In the genomic region with DNA sequence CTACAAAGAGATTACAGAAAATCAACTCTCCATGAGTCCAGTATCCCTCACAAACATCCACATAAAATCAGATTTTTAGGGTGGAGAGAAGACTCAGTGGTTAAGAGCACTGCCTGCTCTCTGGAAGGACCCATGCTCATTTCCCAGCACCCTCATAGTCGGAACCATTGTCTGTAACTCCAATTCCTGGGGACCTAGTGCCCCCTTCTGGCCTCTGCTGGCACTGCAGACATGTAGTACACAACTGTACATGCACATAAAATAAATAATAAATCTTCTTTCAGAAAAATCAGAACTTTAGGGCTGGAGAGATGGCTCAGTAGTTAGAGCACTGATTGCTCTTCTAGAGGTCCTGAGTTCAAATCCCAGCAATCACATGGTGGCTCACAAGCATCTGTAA, we compare ENCODE assay signal across 23 mouse cellular contexts. TPM values are rescaled to one million over a fixed set of nuclear protein-coding genes. Genes with fewer than 3 reads are reported as not detected.
A peak's percentile ranks its signal among the peaks of the same experiment; 100 is the strongest.
DNase-seq lines count a peak whose midpoint lies in the region; ATAC-seq and TF ChIP-seq lines count a peak whose summit lies in the region.
"Had no signal": no experiment of that assay in that cellular context is flagged by ENCODE, and none has a peak within 500 bp of the region (broad histone marks: within the 10 kb centered on the region; RNA-seq: fewer than 3 reads in every experiment).

No protein-coding gene starts in this region.

- TF ChIP-seq POLR2A in liver, adult 2 months (IDR thresholded peaks at IDR 0.05; ENCODE audit: extremely low read depth, insufficient read depth, low read length), result no peak

- no peaks in the 10 kb centered on the region for H3K79me2 ChIP-seq in liver, adult 2 months (ENCODE audit: control insufficient read depth, insufficient read depth, low read length)

- peak; percentile 37 for DNase-seq in CD4-positive, CD25-positive, alpha-beta regulatory T cell, adult 2 months (ENCODE audit: low read depth, low spot score)
- DNase-seq in liver, adult 2 months (ENCODE audit: extremely low read depth, low read depth, low spot score), result no peak
- no peak for DNase-seq in liver
- DNase-seq in A20 (ENCODE audit: low read depth, low spot score), result peak; percentile 16
- peak; percentile 58 for DNase-seq in R1 (ENCODE audit: low read depth, low spot score)
- DNase-seq in adipocyte (ENCODE audit: low spot score), result no peak
- DNase-seq: cerebellum, adult 11 months; thymus, postnatal 36 days had no signal

- no peak overlapping the region for H3K27ac ChIP-seq in liver, adult 2 months (replicated peaks; ENCODE audit: insufficient read depth, low read depth, low read length)
- H3K27ac ChIP-seq in forebrain, embryonic 15.5 days (replicated peaks), result no peak overlapping the region
- H3K27ac ChIP-seq: embryonic facial prominence, embryonic 13.5 days; forebrain, embryonic 10.5 days; heart, embryonic 13.5 days; kidney, embryonic 15.5 days; liver, embryonic 15.5 days; neural tube, embryonic 12.5 days had no signal

- no peaks in the 10 kb centered on the region for H3K4me1 ChIP-seq in liver, adult 2 months (ENCODE audit: control insufficient read depth, insufficient read depth, low read length)
- H3K4me1 ChIP-seq in forebrain, embryonic 15.5 days, result peaks cover 11% of the 10 kb centered on the region
- H3K4me1 ChIP-seq: liver, embryonic 15.5 days had no signal

- no peak for ATAC-seq in CD4-positive, CD25-positive, alpha-beta regulatory T cell, adult 4 months
- no peak for ATAC-seq in forebrain, embryonic 15.5 days (replicated peaks)
- ATAC-seq: midbrain, embryonic 16.5 days had no signal

- H3K9me3 ChIP-seq in forebrain, embryonic 15.5 days, result no peaks in the 10 kb centered on the region
- H3K9me3 ChIP-seq: liver, embryonic 15.5 days; neural tube, embryonic 12.5 days had no signal

- H3K4me3 ChIP-seq in liver, adult 2 months (ENCODE audit: insufficient read depth, low read depth, low read length), result no peak overlapping the region
- H3K4me3 ChIP-seq in forebrain, embryonic 15.5 days, result no peak overlapping the region
- H3K4me3 ChIP-seq: embryonic facial prominence, embryonic 13.5 days; forebrain, embryonic 10.5 days; heart, embryonic 13.5 days; kidney, embryonic 15.5 days; liver, embryonic 15.5 days; neural tube, embryonic 12.5 days had no signal

- WGBS in liver, adult 2 months, result 100% methylated on average over 1 of the region's 1 CpGs
- WGBS in forebrain, embryonic 15.5 days, result 100% methylated on average over 1 of the region's 1 CpGs

- H3K9ac ChIP-seq in liver, adult 2 months (ENCODE audit: low read depth, low read length), result no peak overlapping the region
- H3K9ac ChIP-seq in forebrain, embryonic 15.5 days (replicated peaks), result no peak overlapping the region
- H3K9ac ChIP-seq: embryonic facial prominence, embryonic 13.5 days; heart, embryonic 13.5 days; kidney, embryonic 15.5 days; liver, embryonic 15.5 days; neural tube, embryonic 12.5 days had no signal

- no peaks in the 10 kb centered on the region for H3K36me3 ChIP-seq in liver, adult 2 months (ENCODE audit: control insufficient read depth, insufficient read depth, low read length)
- H3K36me3 ChIP-seq in forebrain, embryonic 15.5 days, result no peaks in the 10 kb centered on the region
- H3K36me3 ChIP-seq: embryonic facial prominence, embryonic 13.5 days; heart, embryonic 13.5 days; kidney, embryonic 15.5 days; liver, embryonic 15.5 days; neural tube, embryonic 12.5 days had no signal

- no peak overlapping the region for H3K4me2 ChIP-seq in forebrain, embryonic 15.5 days (replicated peaks)
- H3K4me2 ChIP-seq: embryonic facial prominence, embryonic 13.5 days; heart, embryonic 13.5 days; kidney, embryonic 15.5 days; liver, embryonic 15.5 days; neural tube, embryonic 12.5 days had no signal

- H3K27me3 ChIP-seq in liver, adult 2 months (ENCODE audit: control insufficient read depth, insufficient read depth, low read length), result no peaks in the 10 kb centered on the region
- H3K27me3 ChIP-seq in forebrain, embryonic 15.5 days, result no peaks in the 10 kb centered on the region
- H3K27me3 ChIP-seq: kidney, embryonic 15.5 days had no signal

- peak; percentile 47; the same call in 1 of the 2 replicates for TF ChIP-seq CTCF in liver, adult 2 months (IDR thresholded peaks at IDR 0.05; ENCODE audit: low read depth, low read length)

RNA-seq across cellular contexts. Expression of a gene that starts 58.0 kb away (rescaled TPM):
- polyA plus RNA-seq in CD4-positive, CD25-positive, alpha-beta regulatory T cell, adult 4 months (2017; shearing (Covaris generic)), result not detected
- total RNA-seq in liver, adult 2 months (2014; rRNA removed), result 137 and 158 TPM in 2 replicates
- 263 and 285 TPM in 2 replicates for polyA plus RNA-seq in liver, adult 2 months (2012; rRNA removed)
- not detected in 2 replicates for polyA plus RNA-seq in forebrain, embryonic 15.5 days (2015; fragmentation: Nextera tagmentation; extraction: Ambion mirVana)
- total RNA-seq: common myeloid progenitor, adult 5-6 weeks; hematopoietic stem cell, adult 5-6 weeks; left cerebral cortex, postnatal 25 days; megakaryocyte progenitor cell, adult 5-6 weeks had no signal
- polyA plus RNA-seq: embryonic facial prominence, embryonic 13.5 days; forebrain, embryonic 10.5 days; frontal cortex, adult 2 months; heart, embryonic 13.5 days; midbrain, embryonic 16.5 days; neural tube, embryonic 12.5 days; stomach, embryonic 14.5 days had no signal

Comparison
In these comparisons a context has a peak if more than half of its experiments do, and no peak if none do; other contexts are left out.
1. DNase-seq: peak in CD4-positive, CD25-positive, alpha-beta regulatory T cell, adult 2 months (single experiment), A20 (single experiment) and R1 (single experiment); none in liver, adult 2 months (single experiment), liver (single experiment) and adipocyte (single experiment).
2. RNA of a gene that starts 58.0 kb away (polyA plus RNA-seq): 263 to 285 TPM in liver, adult 2 months; not detected in CD4-positive, CD25-positive, alpha-beta regulatory T cell, adult 4 months and not detected in forebrain, embryonic 15.5 days; every median in the first group is over 100 times any median in the second.